Comparison of ENCODE assay signal across 9 mouse cellular contexts in the genomic region with DNA sequence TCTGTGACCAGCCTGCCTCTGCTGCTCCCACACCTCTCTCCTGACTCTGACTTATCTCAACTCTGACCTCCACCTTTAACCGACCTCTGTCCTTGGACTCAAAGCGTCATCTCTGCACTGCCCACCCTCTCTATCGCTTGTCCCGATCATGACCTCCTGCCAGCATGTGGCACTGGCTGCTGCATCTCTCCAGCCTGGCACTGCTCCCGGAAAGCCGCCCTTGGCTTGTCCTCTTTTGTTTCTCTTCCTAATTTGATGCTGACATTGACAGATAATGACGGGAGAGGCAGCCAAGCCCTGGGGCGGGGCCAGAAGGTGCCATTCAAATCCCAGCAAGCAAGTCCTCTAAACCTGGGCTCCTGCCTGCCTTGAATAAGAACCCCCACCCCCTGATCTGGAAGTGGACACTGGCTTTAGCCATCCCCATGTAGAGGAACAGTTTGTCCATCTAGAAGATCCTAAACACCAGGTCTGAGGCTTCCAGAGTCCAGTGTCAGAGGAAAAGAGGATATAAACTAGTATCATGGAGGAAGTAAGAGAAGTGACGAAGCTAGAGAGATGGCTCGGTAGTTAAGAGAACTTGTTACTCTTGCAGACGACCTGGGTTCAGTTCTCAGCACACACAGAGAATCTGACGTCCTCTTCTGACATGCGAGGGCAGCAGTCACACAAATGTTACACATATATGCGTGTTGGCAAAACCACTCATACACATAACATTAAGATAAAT. TPM values are rescaled to one million over a fixed set of nuclear protein-coding genes. Genes with fewer than 3 reads are reported as not detected.
DNase-seq lines count a peak whose midpoint lies in the region; ATAC-seq and TF ChIP-seq lines count a peak whose summit lies in the region.
"Had no signal": no experiment of that assay in that cellular context is flagged by ENCODE, and none has a peak within 500 bp of the region (broad histone marks: within the 10 kb centered on the region; RNA-seq: fewer than 3 reads in every experiment).

No protein-coding gene starts in this region.

- no peaks in the 10 kb centered on the region for H3K9me3 ChIP-seq in forebrain, embryonic 14.5 days (replicated peaks; ENCODE audit: control insufficient read depth, low read length)
- H3K9me3 ChIP-seq in forebrain, embryonic 10.5 days = no peaks in the 10 kb centered on the region
- H3K9me3 ChIP-seq in ES-Bruce4 (replicated peaks; ENCODE audit: control insufficient read depth, insufficient read depth, low read length, poor library complexity, severe bottlenecking) = no peaks in the 10 kb centered on the region
- H3K9me3 ChIP-seq in liver, embryonic 12.5 days (replicated peaks) = no peaks in the 10 kb centered on the region
- no peaks in the 10 kb centered on the region for H3K9me3 ChIP-seq in midbrain, embryonic 11.5 days (ENCODE audit: control insufficient read depth, low read length)
- H3K9me3 ChIP-seq: limb, embryonic 15.5 days had no signal

- TF ChIP-seq CTCF in ES-Bruce4 (IDR thresholded peaks at IDR 0.05; ENCODE audit: low read depth, low read length) = no peak
- TF ChIP-seq CTCF in heart, adult 2 months (IDR thresholded peaks at IDR 0.05) = no peak

- no peaks in the 10 kb centered on the region for H3K36me3 ChIP-seq in forebrain, embryonic 14.5 days (ENCODE audit: control insufficient read depth, insufficient read depth, low read length)
- no peaks in the 10 kb centered on the region for H3K36me3 ChIP-seq in forebrain, embryonic 10.5 days (replicated peaks)
- no peaks in the 10 kb centered on the region for H3K36me3 ChIP-seq in ES-Bruce4 (ENCODE audit: control insufficient read depth, insufficient read depth, low read length, poor library complexity, severe bottlenecking)
- H3K36me3 ChIP-seq in heart, adult 2 months (ENCODE audit: control insufficient read depth, insufficient read depth, low read length) = no peaks in the 10 kb centered on the region
- no peaks in the 10 kb centered on the region for H3K36me3 ChIP-seq in liver, embryonic 12.5 days
- H3K36me3 ChIP-seq in midbrain, embryonic 11.5 days (ENCODE audit: control insufficient read depth, insufficient read depth, low read length) = no peaks in the 10 kb centered on the region
- H3K36me3 ChIP-seq: limb, embryonic 15.5 days had no signal

- no peaks in the 10 kb centered on the region for H3K27me3 ChIP-seq in forebrain, embryonic 14.5 days (replicated peaks; ENCODE audit: control insufficient read depth, insufficient read depth, low read length)
- peaks cover 38% of the 10 kb centered on the region for H3K27me3 ChIP-seq in forebrain, embryonic 10.5 days (ENCODE audit: poor library complexity, severe bottlenecking)
- no peaks in the 10 kb centered on the region; the same call in 1 of the 2 replicates for H3K27me3 ChIP-seq in ES-Bruce4 (ENCODE audit: control insufficient read depth, insufficient read depth, low read length, poor library complexity, severe bottlenecking)
- H3K27me3 ChIP-seq in heart, adult 2 months (ENCODE audit: control insufficient read depth, insufficient read depth, low read length) = no peaks in the 10 kb centered on the region
- H3K27me3 ChIP-seq in liver, embryonic 12.5 days (replicated peaks) = no peaks in the 10 kb centered on the region
- no peaks in the 10 kb centered on the region for H3K27me3 ChIP-seq in midbrain, embryonic 11.5 days (ENCODE audit: control insufficient read depth, insufficient read depth, low read length)
- H3K27me3 ChIP-seq: limb, embryonic 15.5 days had no signal

- H3K4me3 ChIP-seq in forebrain, embryonic 14.5 days (ENCODE audit: low read depth, low read length) = no peak overlapping the region
- no peak overlapping the region for H3K4me3 ChIP-seq in forebrain, embryonic 10.5 days
- H3K4me3 ChIP-seq in ES-Bruce4 (ENCODE audit: low read depth, low read length) = no peak overlapping the region
- no peak overlapping the region for H3K4me3 ChIP-seq in heart, adult 2 months
- H3K4me3 ChIP-seq in liver, embryonic 12.5 days = no peak overlapping the region
- no peak overlapping the region for H3K4me3 ChIP-seq in midbrain, embryonic 11.5 days (ENCODE audit: low read depth, low read length)
- H3K4me3 ChIP-seq: limb, embryonic 15.5 days had no signal

- H3K9ac ChIP-seq in forebrain, embryonic 14.5 days (ENCODE audit: low read length) = no peak overlapping the region; the same call in 1 of the 2 replicates
- H3K9ac ChIP-seq in ES-Bruce4 (ENCODE audit: low read depth, poor library complexity, severe bottlenecking) = no peak overlapping the region
- H3K9ac ChIP-seq in heart, adult 2 months (ENCODE audit: low read depth, low read length) = no peak overlapping the region
- no peak overlapping the region for H3K9ac ChIP-seq in liver, embryonic 12.5 days
- no peak overlapping the region for H3K9ac ChIP-seq in midbrain, embryonic 11.5 days (ENCODE audit: low read length)
- H3K9ac ChIP-seq: limb, embryonic 15.5 days had no signal

- WGBS in forebrain, embryonic 14.5 days = 52% methylated on average over 14 of the region's 14 CpGs
- 82% methylated on average over 14 of the region's 14 CpGs for whole genome bisulfite sequencing in forebrain, embryonic 10.5 days
- WGBS in heart, adult 2 months = 40% methylated on average over 14 of the region's 14 CpGs
- whole genome bisulfite sequencing in liver, embryonic 12.5 days (ENCODE audit: insufficient replicate concordance) = 45% methylated on average over 14 of the region's 14 CpGs
- 79% methylated on average over 14 of the region's 14 CpGs for WGBS in midbrain, embryonic 11.5 days

- no peak for TF ChIP-seq POLR2A in ES-Bruce4 (IDR thresholded peaks at IDR 0.05; ENCODE audit: insufficient read depth, low read length)
- TF ChIP-seq POLR2A in heart, adult 2 months (IDR thresholded peaks at IDR 0.05; ENCODE audit: insufficient read depth, low read depth, low read length) = no peak

- no peak overlapping the region for H3K4me2 ChIP-seq in forebrain, embryonic 14.5 days (ENCODE audit: low read length)
- peak overlapping the region; percentile 15; the same call in 1 of the 2 replicates for H3K4me2 ChIP-seq in liver, embryonic 12.5 days
- H3K4me2 ChIP-seq in midbrain, embryonic 11.5 days = no peak overlapping the region
- H3K4me2 ChIP-seq: limb, embryonic 15.5 days had no signal

- intact Hi-C loops in heart, adult 2 months (cut with DNase I) = no loop called here

- peak; percentile 57; the same call in 1 of the 2 replicates for TF ChIP-seq EP300 in ES-Bruce4 (IDR thresholded peaks at IDR 0.05; ENCODE audit: insufficient read depth, low read depth, low read length)
- TF ChIP-seq EP300 in heart, adult 2 months (IDR thresholded peaks at IDR 0.05; ENCODE audit: insufficient read depth, low read depth, low read length) = 0 out of 2 replicates have a peak, but pooled peaks have one; percentile 59

- H3K4me1 ChIP-seq in forebrain, embryonic 14.5 days (ENCODE audit: control insufficient read depth, insufficient read depth, low read length) = peaks cover 21% of the 10 kb centered on the region
- H3K4me1 ChIP-seq in forebrain, embryonic 10.5 days = peaks cover 25% of the 10 kb centered on the region
- peaks cover 10% of the 10 kb centered on the region for H3K4me1 ChIP-seq in ES-Bruce4 (ENCODE audit: control insufficient read depth, insufficient read depth, low read length)
- H3K4me1 ChIP-seq in heart, adult 2 months (ENCODE audit: control insufficient read depth, insufficient read depth, low read length) = peaks cover 1% of the 10 kb centered on the region; the same call in 1 of the 2 replicates
- peaks cover 45% of the 10 kb centered on the region for H3K4me1 ChIP-seq in liver, embryonic 12.5 days
- peaks cover 3% of the 10 kb centered on the region; the same call in 1 of the 2 replicates for H3K4me1 ChIP-seq in midbrain, embryonic 11.5 days (ENCODE audit: control insufficient read depth, insufficient read depth, low read length)

- no peaks in the 10 kb centered on the region for H3K79me2 ChIP-seq in heart, adult 2 months (replicated peaks; ENCODE audit: control insufficient read depth, insufficient read depth, low read length)

- peak; percentile 71 for ATAC-seq in forebrain, embryonic 14.5 days
- ATAC-seq in liver, embryonic 12.5 days = no peak
- ATAC-seq in midbrain, embryonic 11.5 days (ENCODE audit: low FRiP score) = no peak

- peak overlapping the region; percentile 3; the same call in 1 of the 2 replicates for H3K27ac ChIP-seq in forebrain, embryonic 14.5 days (ENCODE audit: low read depth, low read length)
- H3K27ac ChIP-seq in forebrain, embryonic 10.5 days = no peak overlapping the region
- H3K27ac ChIP-seq in ES-Bruce4 (ENCODE audit: insufficient read depth, low read length) = no peak overlapping the region
- H3K27ac ChIP-seq in heart, adult 2 months = peak overlapping the region; percentile 66
- H3K27ac ChIP-seq in liver, embryonic 12.5 days = no peak overlapping the region
- no peak overlapping the region for H3K27ac ChIP-seq in midbrain, embryonic 11.5 days (ENCODE audit: low read depth, low read length)
- H3K27ac ChIP-seq: limb, embryonic 15.5 days had no signal

- DNase-seq in forebrain, embryonic 14.5 days (ENCODE audit: low spot score) = peak; percentile 85
- DNase-seq in forebrain, embryonic 10.5 days (ENCODE audit: extremely low spot score, low spot score) = no peak
- peak; percentile 37 to 41 for DNase-seq in cerebellum, adult 18-20 months
- peak; percentile 79 to 88 for DNase-seq in heart, adult 2 months
- DNase-seq in skeletal muscle tissue, adult 2 months (ENCODE audit: low read depth, low spot score) = peak; percentile 28
- DNase-seq in midbrain, embryonic 11.5 days (ENCODE audit: low spot score, missing footprints) = no peak

RNA-seq across cellular contexts. Expression of a gene that starts 22.6 kb away (rescaled TPM):
- polyA plus RNA-seq in forebrain, embryonic 14.5 days (2014; fragmentation: Nextera tagmentation; extraction: Ambion mirVana) = 21.8 and 22.1 TPM in 2 replicates
- polyA plus RNA-seq in forebrain, embryonic 10.5 days (2016; fragmentation: Nextera tagmentation; extraction: Ambion mirVana) = 23.4 and 26.2 TPM in 2 replicates
- 20.8 and 21.2 TPM in 2 replicates for polyA plus RNA-seq in ES-Bruce4 (2011; ENCODE audit: insufficient read depth, insufficient read length, low read depth, missing spikeins)
- 10 to 100 TPM; 35.4 to 37.1 TPM for total RNA-seq in heart, adult 2 months (2021)
- polyA plus RNA-seq in heart, adult 2 months (2012; rRNA removed) = 40.4 and 45.3 TPM in 2 replicates
- polyA plus RNA-seq in liver, embryonic 12.5 days (2016; fragmentation: Nextera tagmentation; extraction: Ambion mirVana) = 22.5 and 28.1 TPM in 2 replicates
- polyA plus RNA-seq in midbrain, embryonic 11.5 days (2014; fragmentation: Nextera tagmentation; extraction: Ambion mirVana) = 15.4 and 15.9 TPM in 2 replicates

RNA-seq across cellular contexts. Expression of a gene that starts 52.2 kb away (rescaled TPM):
- 40.7 and 48.9 TPM in 2 replicates for polyA plus RNA-seq in forebrain, embryonic 14.5 days (2014; fragmentation: Nextera tagmentation; extraction: Ambion mirVana)
- 40.1 and 40.8 TPM in 2 replicates for polyA plus RNA-seq in forebrain, embryonic 10.5 days (2016; fragmentation: Nextera tagmentation; extraction: Ambion mirVana)
- polyA plus RNA-seq in ES-Bruce4 (2011; ENCODE audit: insufficient read depth, insufficient read length, low read depth, missing spikeins) = 16.1 and 18.3 TPM in 2 replicates
- total RNA-seq in heart, adult 2 months (2021) = 10 to 100 TPM; 18.4 to 19.0 TPM
- 42.4 and 59.7 TPM in 2 replicates for polyA plus RNA-seq in heart, adult 2 months (2012; rRNA removed)
- polyA plus RNA-seq in liver, embryonic 12.5 days (2016; fragmentation: Nextera tagmentation; extraction: Ambion mirVana) = 30.3 and 32.4 TPM in 2 replicates
- 42.1 and 42.2 TPM in 2 replicates for polyA plus RNA-seq in midbrain, embryonic 11.5 days (2014; fragmentation: Nextera tagmentation; extraction: Ambion mirVana)

Comparison
In these comparisons a context has a peak if more than half of its experiments do, and no peak if none do; other contexts are left out.
1. DNase-seq: peak in forebrain, embryonic 14.5 days (single experiment), cerebellum, adult 18-20 months (2 of 2), heart, adult 2 months (2 of 2) and skeletal muscle tissue, adult 2 months (single experiment); none in forebrain, embryonic 10.5 days (single experiment) and midbrain, embryonic 11.5 days (single experiment).
2. H3K27ac ChIP-seq: peak in forebrain, embryonic 14.5 days (single experiment) and heart, adult 2 months (single experiment); none in forebrain, embryonic 10.5 days (single experiment), ES-Bruce4 (single experiment), liver, embryonic 12.5 days (single experiment) and midbrain, embryonic 11.5 days (single experiment).